Mouse (Mus musculus) lung, embryonic 14.5 days (tissue): ENCODE measurements around the gene Pde4d. TPM values are rescaled to one million over a fixed set of nuclear protein-coding genes. Genes with fewer than 3 reads are reported as not detected.

Experiments
- ATAC-seq: fragments of 200-750 bp; cut with Nextera tagmentation; 2 replicates; pipeline ENCODE4 v1.8.0; 2017; ENCODE audit warnings: mild to moderate bottlenecking, moderate TSS enrichment, moderate library complexity; ENCODE audit not compliant: insufficient read depth
- DNase-seq: peaks from one replicate; pipeline ENCODE4 v3.0.0-alpha.2; 2015
- H3K27ac ChIP-seq: fragments of 300-500 bp; sonication (generic); 2 replicates; pipeline ENCODE4 v1.5.1; 2014; ENCODE audit warnings: low read depth, mild to moderate bottlenecking, moderate library complexity
- H3K27me3 ChIP-seq: fragments of 300-500 bp; sonication (generic); 2 replicates; pipeline ENCODE4 v1.6.1; 2014; ENCODE audit warnings: low read length, control low read depth; ENCODE audit not compliant: insufficient read depth
- H3K36me3 ChIP-seq: fragments of 300-500 bp; sonication (generic); 2 replicates; pipeline ENCODE4 v1.6.1; 2014; ENCODE audit warnings: control low read depth; ENCODE audit not compliant: insufficient read depth
- H3K4me1 ChIP-seq: fragments of 300-500 bp; sonication (generic); 2 replicates; pipeline ENCODE4 v1.6.1; 2014; ENCODE audit warnings: antibody characterized with exemption, control low read depth; ENCODE audit not compliant: insufficient read depth
- H3K4me2 ChIP-seq: fragments of 300-500 bp; sonication (generic); 2 replicates; pipeline ENCODE4 v1.6.1; 2014; ENCODE audit warnings: mild to moderate bottlenecking
- H3K4me3 ChIP-seq: fragments of 300-500 bp; sonication (generic); 2 replicates; pipeline ENCODE4 v1.5.1; 2014; ENCODE audit warnings: low read depth, low read length
- H3K9ac ChIP-seq: fragments of 300-500 bp; sonication (generic); 2 replicates; pipeline ENCODE4 v1.6.1; 2014
- H3K9me3 ChIP-seq: fragments of 300-500 bp; sonication (generic); 2 replicates; pipeline ENCODE4 v1.6.1; 2016; ENCODE audit warnings: low read depth, low read length, control low read depth
- CTCF ChIP-seq: IDR thresholded peaks from 2 replicates; pipeline ENCODE4 v1.5.1; 2016; ENCODE audit warnings: antibody characterized with exemption, low read depth
- WGBS: fragments of 180-500 bp; shearing (Covaris S2); extraction: QIAGEN DNeasy Blood & Tissue Kit; methylation state at CpG from one replicate; pipeline ENCODE4 v1.1.7; 2014; 5-methylcytosine and 5-hydroxymethylcytosine counted together
- polyA plus RNA-seq: library from polyadenylated mRNA; unstranded; fragments of >200 nt; fragmentation: Nextera tagmentation; extraction: Ambion mirVana; gene quantifications from 2 replicates; pipeline ENCODE4 v1.2.1, GENCODE M21; 2014

Gene Pde4d
- polyA plus RNA-seq, 1 experiment from 2014 or later = 16.2 TPM

DNA sequence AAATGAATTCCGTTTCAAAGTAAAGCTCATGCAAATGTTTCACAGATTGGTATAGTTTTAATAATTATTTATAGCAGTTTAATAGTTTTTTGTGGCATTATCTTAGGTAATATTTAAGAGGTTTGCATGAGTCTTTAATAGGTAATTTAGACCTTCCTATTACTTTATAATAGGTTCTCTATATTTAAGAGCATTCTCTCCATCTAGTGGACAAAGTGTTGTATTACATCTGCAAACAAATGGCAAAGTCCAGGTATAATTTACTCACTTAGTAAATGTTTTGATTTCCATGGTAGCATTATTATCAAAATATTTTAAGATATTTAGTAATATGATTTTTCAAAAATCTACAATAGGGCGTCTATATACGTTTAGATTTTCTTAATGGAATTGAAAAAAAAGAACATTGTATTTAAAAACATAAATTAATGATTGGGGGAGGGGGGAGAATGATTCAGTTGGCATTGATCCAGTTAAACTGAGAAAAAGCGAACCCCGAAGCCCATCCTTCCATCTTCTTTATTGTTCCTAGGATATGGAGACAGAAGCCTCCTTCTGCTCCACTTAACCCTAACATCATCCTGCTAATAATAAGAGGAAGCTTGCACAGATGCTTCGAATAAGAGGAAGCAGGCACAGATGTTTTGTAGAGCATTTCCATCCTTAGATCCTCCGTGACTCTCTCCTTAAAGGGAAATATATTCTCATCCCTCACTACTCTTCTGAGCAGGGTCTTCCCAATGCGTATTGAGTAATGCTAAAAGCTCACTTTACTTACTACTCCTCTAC, 1286.7 kb downstream of the Pde4d start:
- DNase-seq (peak; percentile 84), ATAC-seq (no peak)
- TF ChIP-seq CTCF = peak; percentile 67
- Histone ChIP-seq H3K4me3 (no peak overlapping the region), H3K4me2 (no peak overlapping the region), H3K27me3 (no peaks in the 10 kb centered on the region), H3K9ac (no peak overlapping the region), H3K9me3 (no peaks in the 10 kb centered on the region), H3K4me1 (no peaks in the 10 kb centered on the region), H3K36me3 (no peaks in the 10 kb centered on the region), H3K27ac (no peak overlapping the region)
- 38% methylated on average over 8 of the region's 8 CpGs for WGBS

GRCm38 (mm10) chr13:109746492-109746891, 1296.7 kb downstream of the Pde4d start:
- no peak for TF ChIP-seq CTCF
- ATAC-seq (no peak), DNase-seq (no peak)
- no peaks in the 10 kb centered on the region for H3K36me3 ChIP-seq
- no peak overlapping the region for H3K4me3 ChIP-seq
- H3K27ac ChIP-seq = no peak overlapping the region
- H3K4me2 ChIP-seq = no peak overlapping the region
- H3K27me3 ChIP-seq = no peaks in the 10 kb centered on the region
- no peaks in the 10 kb centered on the region for H3K4me1 ChIP-seq
- no peaks in the 10 kb centered on the region for H3K9me3 ChIP-seq
- no peak overlapping the region for H3K9ac ChIP-seq

DNA sequence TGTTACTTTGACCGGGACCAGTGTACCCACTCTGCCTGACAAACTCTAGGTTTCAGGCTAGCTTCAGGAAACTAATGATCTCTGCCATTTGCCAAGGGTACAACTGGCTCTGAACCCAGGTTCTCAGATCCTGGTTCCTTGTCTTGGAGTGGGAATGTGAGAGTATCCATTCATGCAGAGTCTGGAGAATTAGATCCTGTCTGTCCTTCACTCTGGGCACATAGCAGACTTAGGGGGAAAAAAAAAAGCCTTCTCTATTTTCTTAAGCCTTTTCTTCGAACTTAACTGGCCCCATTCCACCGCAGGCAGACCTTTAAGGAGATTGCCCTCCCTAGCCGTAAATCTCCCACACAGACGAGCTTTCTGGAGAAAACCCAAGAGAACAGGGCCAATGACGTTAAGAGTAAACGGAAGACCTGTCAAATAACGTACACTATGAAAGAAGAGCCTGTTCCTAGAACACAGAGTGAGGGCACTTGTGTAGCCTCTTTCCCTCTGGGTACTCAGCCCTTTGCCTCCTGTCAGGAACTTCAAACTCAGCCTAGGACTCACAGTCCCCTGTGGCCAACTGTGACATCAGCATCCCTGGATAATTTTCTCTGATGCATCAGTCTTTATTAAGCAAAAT, 1302.6 kb downstream of the Pde4d start:
- H3K4me2 ChIP-seq = no peak overlapping the region
- H3K4me1 ChIP-seq = no peaks in the 10 kb centered on the region
- WGBS = 24% methylated on average over 8 of the region's 8 CpGs
- H3K36me3 ChIP-seq = no peaks in the 10 kb centered on the region
- H3K4me3 ChIP-seq = no peak overlapping the region
- ATAC-seq = no peak
- H3K9ac ChIP-seq = no peak overlapping the region
- H3K9me3 ChIP-seq = no peaks in the 10 kb centered on the region
- no peaks in the 10 kb centered on the region for H3K27me3 ChIP-seq
- TF ChIP-seq CTCF = no peak
- no peak overlapping the region for H3K27ac ChIP-seq
- peak; percentile 51 for DNase-seq

- H3K9ac ChIP-seq = no peak overlapping the region
- H3K9me3 ChIP-seq = no peaks in the 10 kb centered on the region
- no peak for DNase-seq
- no peaks in the 10 kb centered on the region for H3K27me3 ChIP-seq
- no peaks in the 10 kb centered on the region for H3K4me1 ChIP-seq
- no peak for TF ChIP-seq CTCF
- H3K36me3 ChIP-seq = no peaks in the 10 kb centered on the region
- no peak overlapping the region for H3K4me2 ChIP-seq
- H3K4me3 ChIP-seq = no peak overlapping the region
- 84% methylated on average over 5 of the region's 5 CpGs for WGBS
- ATAC-seq = no peak
- H3K27ac ChIP-seq = no peak overlapping the region
Measured at GRCm38 (mm10) chr13:109756854-109757253, 1307.1 kb downstream of the Pde4d start.

DNA sequence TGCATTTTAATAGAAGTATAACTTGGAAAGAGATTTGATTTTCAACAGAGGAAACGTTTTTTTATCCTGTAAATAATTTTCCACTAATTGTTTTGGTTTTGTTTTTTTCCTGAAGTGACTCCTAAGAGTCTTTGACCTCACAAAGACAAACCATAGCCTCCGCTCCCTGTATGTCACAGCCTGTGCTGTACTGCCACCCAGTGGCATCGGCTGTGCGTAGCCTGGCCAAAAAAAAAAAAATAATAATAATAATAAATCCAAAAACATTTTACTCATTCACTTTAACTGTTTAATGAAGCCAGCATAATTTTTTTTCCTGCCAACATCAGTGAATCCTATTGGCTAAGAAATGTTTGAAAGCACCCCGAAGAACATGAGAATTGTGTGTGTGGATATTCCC, 1309.5 kb downstream of the Pde4d start:
- ATAC-seq (no peak), DNase-seq (peak; percentile 76)
- Histone ChIP-seq H3K27ac (no peak overlapping the region), H3K4me3 (no peak overlapping the region), H3K4me2 (no peak overlapping the region), H3K4me1 (no peaks in the 10 kb centered on the region), H3K27me3 (no peaks in the 10 kb centered on the region), H3K9me3 (no peaks in the 10 kb centered on the region), H3K36me3 (no peaks in the 10 kb centered on the region), H3K9ac (no peak overlapping the region)
- WGBS = 36% methylated on average over 5 of the region's 5 CpGs
- peak; percentile 72 for TF ChIP-seq CTCF

DNA sequence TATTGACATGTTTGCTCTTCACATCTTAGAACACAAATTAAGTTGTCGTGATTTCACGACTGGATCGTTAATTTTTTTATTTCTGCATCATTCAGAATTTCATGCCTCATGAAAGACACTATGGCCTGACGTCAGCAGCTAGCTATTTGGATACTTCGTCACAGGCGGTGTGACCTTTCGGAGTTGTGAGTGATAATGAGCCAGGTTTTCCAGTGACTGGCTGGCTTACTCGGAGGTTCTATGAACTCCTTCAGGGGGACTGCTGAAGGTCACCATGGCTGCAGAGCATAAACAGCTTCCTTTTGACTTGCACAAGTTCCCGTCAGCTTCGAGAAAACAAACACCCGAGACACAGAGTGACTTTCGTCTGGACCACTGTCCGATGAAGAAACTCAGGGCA, 1311.3 kb downstream of the Pde4d start:
- H3K9me3 ChIP-seq = no peaks in the 10 kb centered on the region
- H3K36me3 ChIP-seq = no peaks in the 10 kb centered on the region
- TF ChIP-seq CTCF = no peak
- no peak overlapping the region for H3K4me3 ChIP-seq
- no peak overlapping the region for H3K4me2 ChIP-seq
- WGBS = 68% methylated on average over 13 of the region's 13 CpGs
- H3K27ac ChIP-seq = no peak overlapping the region
- no peaks in the 10 kb centered on the region for H3K27me3 ChIP-seq
- H3K9ac ChIP-seq = no peak overlapping the region
- DNase-seq = no peak
- no peak for ATAC-seq
- H3K4me1 ChIP-seq = no peaks in the 10 kb centered on the region

- Histone ChIP-seq H3K9me3 (no peaks in the 10 kb centered on the region), H3K4me2 (no peak overlapping the region), H3K27ac (no peak overlapping the region), H3K27me3 (no peaks in the 10 kb centered on the region), H3K36me3 (no peaks in the 10 kb centered on the region), H3K4me3 (no peak overlapping the region), H3K4me1 (no peaks in the 10 kb centered on the region), H3K9ac (no peak overlapping the region)
- WGBS = 74% methylated on average over 7 of the region's 7 CpGs
- ATAC-seq (no peak), DNase-seq (no peak)
- TF ChIP-seq CTCF = no peak
Measured at GRCm38 (mm10) chr13:109774791-109775190, 1325.0 kb downstream of the Pde4d start.
